Comparison of ENCODE assay signal across 8 mouse cellular contexts in genomic region chr17:6780521-6781115, GRCm38 (mm10). TPM values are rescaled to one million over a fixed set of nuclear protein-coding genes. Genes with fewer than 3 reads are reported as not detected.
DNase-seq lines count a peak whose midpoint lies in the region; ATAC-seq lines count a peak whose summit lies in the region.

No protein-coding gene starts in this region.

- no peak overlapping the region; the same call in 1 of the 2 replicates for H3K9ac ChIP-seq in liver, embryonic 11.5 days (ENCODE audit: low read depth, low read length)

- H3K4me1 ChIP-seq in liver, embryonic 11.5 days (replicated peaks; ENCODE audit: control insufficient read depth, insufficient read depth, low read length) = peaks cover 34% of the 10 kb centered on the region
- peaks cover 64% of the 10 kb centered on the region for H3K4me1 ChIP-seq in embryonic facial prominence, embryonic 10.5 days

- ATAC-seq in liver, embryonic 11.5 days (replicated peaks; ENCODE audit: low FRiP score) = no peak

- H3K27me3 ChIP-seq in liver, embryonic 11.5 days (replicated peaks; ENCODE audit: control insufficient read depth, insufficient read depth, low read length) = no peaks in the 10 kb centered on the region
- H3K27me3 ChIP-seq in embryonic facial prominence, embryonic 10.5 days (replicated peaks; ENCODE audit: low read depth, poor library complexity, severe bottlenecking) = peaks cover 46% of the 10 kb centered on the region

- H3K36me3 ChIP-seq in liver, embryonic 11.5 days (ENCODE audit: control insufficient read depth, insufficient read depth, low read length) = no peaks in the 10 kb centered on the region
- H3K36me3 ChIP-seq in embryonic facial prominence, embryonic 10.5 days (replicated peaks) = no peaks in the 10 kb centered on the region

- no peaks in the 10 kb centered on the region for H3K9me3 ChIP-seq in liver, embryonic 11.5 days (ENCODE audit: control insufficient read depth, low read length)
- no peaks in the 10 kb centered on the region for H3K9me3 ChIP-seq in embryonic facial prominence, embryonic 10.5 days

- no peak for DNase-seq in liver, embryonic 11.5 days (ENCODE audit: low spot score)
- DNase-seq in liver = no peak
- no peak for DNase-seq in embryonic facial prominence, embryonic 10.5 days (ENCODE audit: low spot score)
- DNase-seq in induced T-regulatory cell, adult 2 months (ENCODE audit: low read depth) = peak; percentile 80
- peak; percentile 63 for DNase-seq in naive thymus-derived CD4-positive, alpha-beta T cell, adult 2 months (ENCODE audit: low read depth)
- DNase-seq in urinary bladder, adult 18-20 months (ENCODE audit: low spot score in 2 of 2) = no peak
- DNase-seq in layer of hippocampus, postnatal 14 days (ENCODE audit: low spot score in 2 of 2) = no peak
- DNase-seq in adrenal gland, adult 2 months = no peak

- peak overlapping the region; percentile 37 for H3K4me3 ChIP-seq in liver, embryonic 11.5 days (ENCODE audit: low read depth, low read length)
- H3K4me3 ChIP-seq in embryonic facial prominence, embryonic 10.5 days = peak overlapping the region; percentile 87; the same call in 1 of the 2 replicates

- WGBS in liver, embryonic 11.5 days = 62% methylated on average over 4 of the region's 4 CpGs
- 62% methylated on average over 4 of the region's 4 CpGs for WGBS in embryonic facial prominence, embryonic 10.5 days

- H3K27ac ChIP-seq in liver, embryonic 11.5 days (ENCODE audit: low read depth, low read length) = no peak overlapping the region
- H3K27ac ChIP-seq in embryonic facial prominence, embryonic 10.5 days (replicated peaks) = no peak overlapping the region

- H3K4me2 ChIP-seq in liver, embryonic 11.5 days = peak overlapping the region; percentile 82

RNA-seq across cellular contexts. Expression of gene Ezr, which starts 2.0 kb away (rescaled TPM):
- 96.2 and 97.3 TPM in 2 replicates for polyA plus RNA-seq in liver, embryonic 11.5 days (2014; fragmentation: Nextera tagmentation; extraction: Ambion mirVana)
- polyA plus RNA-seq in embryonic facial prominence, embryonic 10.5 days (2016; fragmentation: Nextera tagmentation; extraction: Ambion mirVana) = 51.6 and 55.0 TPM in 2 replicates
- 10 to 100 TPM; 63.0 to 68.2 TPM for total RNA-seq in layer of hippocampus, postnatal 14 days (2021)
- 10 to 100 TPM; 23.2 to 27.3 TPM for total RNA-seq in adrenal gland, adult 2 months (2021)
- 5.6 and 6.2 TPM in 2 replicates for polyA plus RNA-seq in adrenal gland, adult 2 months (2012; rRNA removed)

Comparison
In these comparisons a context has a peak if more than half of its experiments do, and no peak if none do; other contexts are left out.
1. DNase-seq: peak in induced T-regulatory cell, adult 2 months (single experiment) and naive thymus-derived CD4-positive, alpha-beta T cell, adult 2 months (single experiment); none in liver, embryonic 11.5 days (single experiment), liver (single experiment), embryonic facial prominence, embryonic 10.5 days (single experiment), urinary bladder, adult 18-20 months (0 of 2), layer of hippocampus, postnatal 14 days (0 of 2) and adrenal gland, adult 2 months (single experiment).